Mouse (Mus musculus) mesoderm, embryonic 11.5 days (tissue): Measurements from ENCODE around the gene Kctd6.
A peak's percentile ranks its signal among the peaks of the same experiment; 100 is the strongest.
"Not testable (repeated sequence)": the region's sequence is repeated elsewhere in the genome, so short reads cannot be mapped to it uniquely, and the experiment has no call there.

Experiments used
- DNase-seq: peaks from one replicate; pipeline ENCODE4 v3.0.0-alpha.2; 2012; ENCODE audit warnings: low read depth, low spot score

Gene Kctd6

GRCm38 (mm10) chr14:8249206-8249605 is 35.3 kb downstream of the Kctd6 start:
- DNase-seq = no peak

DNA sequence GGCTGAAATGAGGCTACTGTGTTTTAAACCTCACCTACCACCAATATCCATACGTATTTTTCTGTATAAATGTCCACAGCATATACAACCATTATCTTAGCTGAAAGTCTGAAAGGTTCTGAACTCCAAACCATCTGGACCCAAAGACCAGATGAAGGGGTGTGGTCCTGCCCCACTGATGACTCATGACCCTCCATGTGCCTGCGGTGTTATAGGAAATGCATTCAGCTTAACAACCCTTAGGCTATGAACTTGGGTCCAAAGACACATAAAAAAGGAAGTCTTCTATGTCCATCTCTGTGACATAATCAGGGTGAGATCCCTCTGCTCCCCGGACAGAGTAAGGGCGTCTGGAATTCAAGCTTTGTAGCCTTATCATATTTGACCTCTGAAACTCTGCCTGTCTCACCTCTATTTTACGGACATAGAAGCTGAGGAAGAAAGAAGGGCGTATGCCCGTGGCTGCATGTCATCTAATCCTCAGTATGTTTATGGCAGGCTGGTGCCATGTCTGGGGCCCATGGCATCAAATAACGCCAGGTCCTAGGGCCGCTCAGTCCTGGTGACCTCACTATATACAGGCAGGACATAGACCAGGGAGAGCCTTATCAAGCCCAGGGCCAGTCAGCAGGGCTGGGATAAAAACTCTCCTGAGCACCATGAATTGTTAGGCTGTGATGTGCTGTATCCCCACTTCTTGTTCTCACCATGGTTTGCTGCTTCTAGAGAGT is 36.4 kb downstream of the Kctd6 start:
- DNase-seq = no peak

- DNase-seq = no peak
Measured at GRCm38 (mm10) chr14:8251330-8251885, 37.5 kb downstream of the Kctd6 start.

DNA sequence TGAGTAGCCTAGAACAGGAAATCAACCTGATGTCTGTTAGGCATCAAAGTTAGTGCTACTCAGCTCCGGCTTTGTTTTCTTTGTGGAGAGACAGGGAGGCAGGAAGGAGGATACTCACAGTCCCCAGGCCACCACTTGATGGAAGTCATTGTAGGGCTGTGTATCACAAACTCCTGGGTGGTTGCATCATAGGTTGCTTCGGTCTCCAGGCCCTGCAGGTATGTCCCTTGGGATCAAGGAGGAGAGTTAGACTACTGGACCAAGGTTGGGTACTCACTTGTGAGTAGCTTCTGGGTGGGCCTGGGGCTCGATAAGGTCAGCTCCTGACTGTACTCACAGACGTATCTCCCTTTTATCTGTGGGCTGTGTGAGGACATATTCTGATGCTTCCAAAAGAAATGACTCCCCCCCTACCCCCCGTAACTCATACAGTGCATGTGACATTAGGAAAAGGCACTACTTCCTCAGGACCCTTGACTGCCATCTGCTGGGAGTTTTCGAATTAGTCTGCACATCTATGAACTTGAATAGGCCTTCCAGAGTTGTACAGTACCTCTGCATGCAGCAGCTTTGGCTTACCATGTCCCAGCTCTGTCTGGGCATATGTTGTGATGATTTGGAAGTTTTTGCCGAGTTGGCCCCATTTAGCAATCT is 41.3 kb downstream of the Kctd6 start:
- DNase-seq = peak; percentile 57

DNA sequence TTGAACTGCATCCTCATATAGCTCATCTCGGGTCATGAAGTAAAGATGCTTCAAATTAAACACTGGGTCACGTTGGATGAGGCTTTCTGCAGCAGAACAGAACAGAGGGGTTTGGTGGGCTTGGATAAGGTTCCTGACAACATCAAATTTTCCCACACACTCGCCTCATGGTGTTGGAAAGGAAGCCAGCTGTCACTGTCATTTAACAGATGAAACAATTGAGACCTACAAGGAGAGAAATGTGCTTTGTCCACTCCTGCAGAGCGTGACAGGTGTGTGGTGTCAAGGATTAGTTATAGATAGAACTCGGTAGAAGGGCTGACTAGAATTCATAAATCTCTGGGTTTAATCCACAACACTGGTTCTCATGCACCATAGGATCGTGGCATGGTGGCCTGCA is 42.1 kb downstream of the Kctd6 start:
- no peak for DNase-seq

GRCm38 (mm10) chr14:8256881-8257280 is 42.9 kb downstream of the Kctd6 start:
- no peak for DNase-seq

DNA sequence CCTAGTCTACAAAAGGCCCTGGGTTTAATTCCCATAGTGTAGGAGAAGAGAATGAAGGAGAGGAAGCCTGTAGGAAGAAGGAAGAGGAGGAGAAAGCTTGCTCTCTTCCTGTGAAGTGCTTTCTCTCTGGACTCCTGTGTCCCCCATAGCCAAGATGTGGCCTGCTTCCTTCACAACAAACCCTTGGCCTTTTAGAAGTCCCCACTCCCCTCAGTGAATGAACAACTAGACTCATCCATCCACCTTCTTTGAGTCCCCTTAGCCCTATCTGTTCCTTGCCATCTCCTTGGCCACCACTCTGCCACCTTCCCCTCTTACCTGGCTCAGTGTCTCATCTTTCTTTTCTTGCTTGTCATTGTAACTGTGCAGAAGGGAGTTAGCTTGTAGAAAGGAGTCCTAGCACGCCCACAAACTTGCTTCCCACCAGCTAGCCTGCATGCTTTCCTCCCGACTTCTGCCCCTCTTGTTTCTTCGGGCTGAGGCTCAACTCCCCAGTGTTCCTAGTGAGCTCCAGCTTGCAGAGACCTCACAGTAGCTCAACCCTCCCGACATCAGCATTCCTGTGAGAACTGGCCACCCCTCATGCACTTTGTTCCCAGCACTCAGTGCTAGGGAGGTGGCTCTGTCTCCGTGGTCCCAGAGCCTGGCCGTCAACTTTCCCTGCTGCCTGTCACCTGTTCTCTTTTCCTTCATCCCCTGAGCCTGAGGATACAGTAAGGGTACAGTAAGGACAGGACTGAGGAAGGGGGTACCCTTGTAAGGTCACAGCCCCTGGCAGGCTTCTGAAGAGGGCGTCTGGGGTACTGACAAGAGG is 43.8 kb downstream of the Kctd6 start:
- no peak for DNase-seq

- DNase-seq = no peak
Measured at GRCm38 (mm10) chr14:8258335-8258627, 44.3 kb downstream of the Kctd6 start.

- DNase-seq = no peak
Measured at GRCm38 (mm10) chr14:8258752-8259151, 44.8 kb downstream of the Kctd6 start.

GRCm38 (mm10) chr14:8259166-8259565 is 45.2 kb downstream of the Kctd6 start, which contains the start of gene Acox2:
Gene Acox2, minus strand, starts transcription at chr14:8259353.
- DNase-seq = no peak

DNA sequence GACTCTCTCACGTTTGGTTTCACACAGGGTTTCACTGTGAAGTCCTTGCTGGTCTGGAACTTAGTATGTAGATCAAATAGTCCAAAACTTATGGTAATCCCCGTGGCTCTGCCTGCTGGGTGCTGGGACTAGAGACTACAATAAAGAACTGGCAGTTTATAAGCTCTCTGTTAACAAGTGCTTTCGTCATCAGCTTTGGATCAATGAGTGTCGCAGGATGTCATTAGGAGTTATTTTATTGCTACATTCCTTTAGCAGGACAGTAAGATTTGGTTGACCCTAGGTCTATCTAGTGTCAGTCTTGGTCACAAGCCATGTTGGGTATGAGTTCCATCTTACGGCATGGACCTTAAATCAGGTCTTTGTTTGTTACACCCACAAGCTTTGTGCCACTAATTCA is 46.3 kb downstream of the Kctd6 start:
- DNase-seq = no peak

GRCm38 (mm10) chr14:8262242-8262641 is 48.3 kb downstream of the Kctd6 start:
- no peak for DNase-seq

DNA sequence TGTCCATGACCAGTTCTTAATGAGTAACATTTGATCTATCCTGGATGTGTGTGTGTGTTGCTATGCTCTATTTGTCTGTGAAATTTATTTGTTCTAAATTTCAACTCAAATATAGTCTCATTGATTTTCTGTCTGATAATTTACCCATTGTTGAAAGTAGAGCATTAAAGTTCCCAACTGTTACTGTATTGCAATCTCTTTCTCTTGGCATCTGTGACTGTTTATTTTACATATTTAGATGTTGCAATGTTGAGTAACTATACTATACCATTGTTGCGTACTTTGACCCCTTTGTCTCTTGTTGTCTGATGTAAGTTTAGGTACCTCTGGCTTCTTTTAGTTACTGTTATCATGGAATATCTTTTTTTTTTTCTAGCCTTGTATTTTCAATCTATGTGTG is 50.4 kb downstream of the Kctd6 start:
- DNase-seq = no peak

GRCm38 (mm10) chr14:8271281-8271680 is 57.3 kb downstream of the Kctd6 start:
- DNase-seq = not testable (repeated sequence)
